Comparison of ENCODE assay signal across 7 mouse cellular contexts in the genomic region with DNA sequence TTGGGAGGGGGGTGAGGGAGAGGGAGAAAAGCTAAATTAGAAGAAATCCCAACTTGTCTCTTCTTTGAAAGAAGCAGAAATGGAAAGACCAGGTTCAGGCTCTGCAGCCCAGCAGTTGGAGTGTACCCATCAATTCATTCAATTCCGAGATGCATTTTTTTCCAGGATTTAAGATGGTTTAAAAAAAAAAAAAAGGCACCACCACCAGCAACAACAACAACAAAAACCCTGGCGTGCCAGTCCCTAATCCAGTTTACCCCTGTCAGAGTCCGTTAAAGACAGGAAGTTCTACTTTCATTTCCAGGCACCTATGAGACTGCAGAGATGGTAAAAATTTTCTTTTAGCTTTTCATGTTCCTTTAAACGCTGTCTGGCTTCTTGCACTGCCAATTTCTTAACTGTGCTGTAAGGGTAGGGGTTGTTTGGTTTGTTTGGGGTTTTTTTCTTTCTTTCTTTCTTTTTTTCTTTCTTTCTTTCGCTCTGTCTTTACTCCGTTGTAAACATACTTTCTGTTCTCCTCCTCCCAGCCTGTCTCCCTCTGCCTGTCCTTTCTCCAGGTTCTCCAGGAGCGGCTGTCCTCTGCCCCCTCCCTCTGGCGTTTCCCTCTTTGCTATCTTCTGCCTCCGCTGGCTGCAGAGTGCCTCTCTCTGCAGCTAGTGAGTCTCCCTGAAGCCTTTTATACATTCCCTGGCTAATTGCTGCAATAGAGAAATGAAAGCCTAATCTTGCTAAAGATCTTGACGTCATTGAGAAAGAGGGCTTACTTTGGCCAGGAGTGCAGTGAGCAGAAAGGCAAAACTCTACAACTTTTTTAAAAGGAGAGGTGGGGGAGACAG. TPM values are rescaled to one million over a fixed set of nuclear protein-coding genes. Genes with fewer than 3 reads are reported as not detected.
A peak's percentile ranks its signal among the peaks of the same experiment; 100 is the strongest.
DNase-seq lines count a peak whose midpoint lies in the region; ATAC-seq and TF ChIP-seq lines count a peak whose summit lies in the region.

A gene (minus strand): TSS at position 51 of the 836 bp plus-strand sequence.

- peak within 1 kb of the TSS; percentile 26 for H3K4me2 ChIP-seq in midbrain, embryonic 12.5 days (replicated peaks)
- peak within 1 kb of the TSS; percentile 27 for H3K4me2 ChIP-seq in embryonic facial prominence, embryonic 11.5 days (ENCODE audit: low read depth, low read length)
- peak within 1 kb of the TSS; percentile 28 for H3K4me2 ChIP-seq in hindbrain, embryonic 14.5 days (replicated peaks)
- H3K4me2 ChIP-seq in liver, embryonic 13.5 days: peak within 1 kb of the TSS; percentile 29

- 22% methylated on average over 10 of the region's 10 CpGs for WGBS in midbrain, embryonic 12.5 days
- WGBS in midbrain, embryonic 10.5 days: 28% methylated on average over 10 of the region's 10 CpGs
- WGBS in embryonic facial prominence, embryonic 11.5 days: 22% methylated on average over 10 of the region's 10 CpGs
- 34% methylated on average over 10 of the region's 10 CpGs for WGBS in hindbrain, embryonic 14.5 days
- WGBS in liver, embryonic 13.5 days (ENCODE audit: insufficient replicate concordance): 14% methylated on average over 10 of the region's 10 CpGs
- WGBS in small intestine, adult 2 months: 14% methylated on average over 10 of the region's 10 CpGs

- DNase-seq in midbrain, embryonic 10.5 days (ENCODE audit: low spot score): no peak
- peak; percentile 5 to 16 for DNase-seq in adrenal gland, postnatal 36 days
- peak; percentile 34 for DNase-seq in embryonic facial prominence, embryonic 11.5 days (ENCODE audit: low spot score)
- DNase-seq in hindbrain, embryonic 14.5 days (ENCODE audit: low spot score): no peak
- DNase-seq in liver, embryonic 13.5 days: no peak

- peaks cover 4% of the 10 kb centered on the region; the same call in 1 of the 2 replicates for H3K27me3 ChIP-seq in midbrain, embryonic 12.5 days
- H3K27me3 ChIP-seq in midbrain, embryonic 10.5 days (ENCODE audit: low read depth, poor library complexity, severe bottlenecking): peaks cover 5% of the 10 kb centered on the region; the same call in 1 of the 2 replicates
- no peaks in the 10 kb centered on the region for H3K27me3 ChIP-seq in embryonic facial prominence, embryonic 11.5 days (ENCODE audit: control insufficient read depth, insufficient read depth, low read length)
- no peaks in the 10 kb centered on the region for H3K27me3 ChIP-seq in hindbrain, embryonic 14.5 days (ENCODE audit: control insufficient read depth, insufficient read depth, low read length)
- no peaks in the 10 kb centered on the region for H3K27me3 ChIP-seq in liver, embryonic 13.5 days
- H3K27me3 ChIP-seq in small intestine, adult 2 months (ENCODE audit: control insufficient read depth, insufficient read depth, low read length): no peaks in the 10 kb centered on the region

- no peak within 1 kb of the TSS for H3K4me3 ChIP-seq in midbrain, embryonic 12.5 days
- no peak within 1 kb of the TSS; the same call in 1 of the 2 replicates for H3K4me3 ChIP-seq in midbrain, embryonic 10.5 days
- H3K4me3 ChIP-seq in embryonic facial prominence, embryonic 11.5 days (ENCODE audit: low read depth, low read length): no peak within 1 kb of the TSS
- no peak within 1 kb of the TSS for H3K4me3 ChIP-seq in hindbrain, embryonic 14.5 days (replicated peaks; ENCODE audit: low read length)
- 0 out of 2 replicates have a peak within 1 kb of the TSS, but pooled peaks have one; percentile 14 for H3K4me3 ChIP-seq in liver, embryonic 13.5 days (replicated peaks)
- peak within 1 kb of the TSS; percentile 31 for H3K4me3 ChIP-seq in small intestine, adult 2 months (ENCODE audit: low read depth, low read length)

- H3K9ac ChIP-seq in midbrain, embryonic 12.5 days (replicated peaks): no peak within 1 kb of the TSS
- peak within 1 kb of the TSS; percentile 35; the same call in 1 of the 2 replicates for H3K9ac ChIP-seq in embryonic facial prominence, embryonic 11.5 days (replicated peaks; ENCODE audit: low read length)
- H3K9ac ChIP-seq in hindbrain, embryonic 14.5 days: no peak within 1 kb of the TSS
- no peak within 1 kb of the TSS for H3K9ac ChIP-seq in liver, embryonic 13.5 days

- 0 out of 2 replicates have a peak, but pooled peaks cover 4% of the 10 kb centered on the region for H3K4me1 ChIP-seq in midbrain, embryonic 12.5 days
- H3K4me1 ChIP-seq in midbrain, embryonic 10.5 days: peaks cover 12% of the 10 kb centered on the region; the same call in 1 of the 2 replicates
- no peaks in the 10 kb centered on the region for H3K4me1 ChIP-seq in embryonic facial prominence, embryonic 11.5 days (ENCODE audit: control insufficient read depth, insufficient read depth, low read length)
- no peaks in the 10 kb centered on the region for H3K4me1 ChIP-seq in hindbrain, embryonic 14.5 days (replicated peaks; ENCODE audit: control insufficient read depth, insufficient read depth, low read length)
- H3K4me1 ChIP-seq in liver, embryonic 13.5 days (replicated peaks): no peaks in the 10 kb centered on the region
- no peaks in the 10 kb centered on the region for H3K4me1 ChIP-seq in small intestine, adult 2 months (ENCODE audit: control insufficient read depth, insufficient read depth, insufficient read length, low read length)

- no peak for TF ChIP-seq POLR2A in small intestine, adult 2 months (IDR thresholded peaks at IDR 0.05; ENCODE audit: low read depth, low read length)

- H3K27ac ChIP-seq in midbrain, embryonic 12.5 days (replicated peaks): no peak within 1 kb of the TSS
- H3K27ac ChIP-seq in midbrain, embryonic 10.5 days (replicated peaks): no peak within 1 kb of the TSS
- no peak within 1 kb of the TSS for H3K27ac ChIP-seq in embryonic facial prominence, embryonic 11.5 days (replicated peaks; ENCODE audit: low read depth, low read length)
- H3K27ac ChIP-seq in hindbrain, embryonic 14.5 days: no peak within 1 kb of the TSS
- H3K27ac ChIP-seq in liver, embryonic 13.5 days: no peak within 1 kb of the TSS
- no peak within 1 kb of the TSS for H3K27ac ChIP-seq in small intestine, adult 2 months (ENCODE audit: insufficient read depth, low read depth, low read length)

- TF ChIP-seq CTCF in small intestine, adult 2 months (IDR thresholded peaks at IDR 0.05; ENCODE audit: extremely low read depth, insufficient read length, insufficient replicate concordance, low read depth, low read length): no peak

- no peaks in the 10 kb centered on the region for H3K9me3 ChIP-seq in midbrain, embryonic 12.5 days
- no peaks in the 10 kb centered on the region for H3K9me3 ChIP-seq in midbrain, embryonic 10.5 days (replicated peaks)
- no peaks in the 10 kb centered on the region for H3K9me3 ChIP-seq in embryonic facial prominence, embryonic 11.5 days (replicated peaks; ENCODE audit: control insufficient read depth, low read length)
- no peaks in the 10 kb centered on the region for H3K9me3 ChIP-seq in hindbrain, embryonic 14.5 days (ENCODE audit: control insufficient read depth, low read length)
- no peaks in the 10 kb centered on the region for H3K9me3 ChIP-seq in liver, embryonic 13.5 days (replicated peaks)

- no peak for ATAC-seq in midbrain, embryonic 12.5 days (ENCODE audit: low FRiP score, low read depth)
- no peak for ATAC-seq in embryonic facial prominence, embryonic 11.5 days (replicated peaks; ENCODE audit: insufficient number of reproducible peaks, low FRiP score, low TSS enrichment, low read depth)
- no peak for ATAC-seq in hindbrain, embryonic 14.5 days (ENCODE audit: low FRiP score)
- ATAC-seq in liver, embryonic 13.5 days (ENCODE audit: low read depth): no peak

- H3K36me3 ChIP-seq in midbrain, embryonic 12.5 days: no peaks in the 10 kb centered on the region
- no peaks in the 10 kb centered on the region for H3K36me3 ChIP-seq in midbrain, embryonic 10.5 days
- H3K36me3 ChIP-seq in embryonic facial prominence, embryonic 11.5 days (replicated peaks; ENCODE audit: control insufficient read depth, insufficient read depth, low read depth, low read length): no peaks in the 10 kb centered on the region
- H3K36me3 ChIP-seq in hindbrain, embryonic 14.5 days (replicated peaks; ENCODE audit: control insufficient read depth, insufficient read depth): no peaks in the 10 kb centered on the region
- H3K36me3 ChIP-seq in liver, embryonic 13.5 days: no peaks in the 10 kb centered on the region
- H3K36me3 ChIP-seq in small intestine, adult 2 months (ENCODE audit: control insufficient read depth, insufficient read depth, low read length): no peaks in the 10 kb centered on the region

RNA-seq across cellular contexts. Expression of the gene that starts here (rescaled TPM):
- polyA plus RNA-seq in midbrain, embryonic 12.5 days (2016; fragmentation: Nextera tagmentation; extraction: Ambion mirVana): 0.16 and 0.22 TPM in 2 replicates
- polyA plus RNA-seq in midbrain, embryonic 10.5 days (2016; fragmentation: Nextera tagmentation; extraction: Ambion mirVana): 0.25 and 0.70 TPM in 2 replicates
- 10 to 100 TPM in 1 of 2 experiments, 1 to 10 TPM in 1; 8.1 to 18.1 TPM for total RNA-seq in adrenal gland, postnatal 36 days (2021)
- 0.58 and 0.89 TPM in 2 replicates for polyA plus RNA-seq in embryonic facial prominence, embryonic 11.5 days (2014; fragmentation: Nextera tagmentation; extraction: Ambion mirVana)
- polyA plus RNA-seq in hindbrain, embryonic 14.5 days (2014; fragmentation: Nextera tagmentation; extraction: Ambion mirVana): 0.07 and 0.14 TPM in 2 replicates
- polyA plus RNA-seq in liver, embryonic 13.5 days (2015; fragmentation: Nextera tagmentation; extraction: Ambion mirVana): 0.03 and 0.05 TPM in 2 replicates
- polyA plus RNA-seq in small intestine, adult 2 months (2012; rRNA removed): 0.04 and 0.10 TPM in 2 replicates

Comparison
In these comparisons a context has a peak if more than half of its experiments do, and no peak if none do; other contexts are left out.
1. Peak in DNase-seq, H3K9ac ChIP-seq and H3K4me2 ChIP-seq in embryonic facial prominence, embryonic 11.5 days; RNA of the gene not detected or under 1 TPM.
2. H3K4me3 ChIP-seq: peak in liver, embryonic 13.5 days (single experiment) and small intestine, adult 2 months (single experiment); none in midbrain, embryonic 12.5 days (single experiment), midbrain, embryonic 10.5 days (single experiment), embryonic facial prominence, embryonic 11.5 days (single experiment) and hindbrain, embryonic 14.5 days (single experiment).
3. DNase-seq: peak in adrenal gland, postnatal 36 days (2 of 2); none in midbrain, embryonic 10.5 days (single experiment), hindbrain, embryonic 14.5 days (single experiment) and liver, embryonic 13.5 days (single experiment).
4. Peak in every context shown above with its lines, with median percentiles within 50 percentile points of each other: H3K4me2 ChIP-seq.